Mouse (Mus musculus): ENCODE results near the gene Myo9b.
"Not testable (repeated sequence)": the region's sequence is repeated elsewhere in the genome, so short reads cannot be mapped to it uniquely, and the experiment has no call there.

The Myo9b gene

GRCm38 (mm10) chr8:71272286-71273150 is at the start of gene Myo9b, which contains the start of gene Haus8:
Myo9b (plus strand) TSS chr8:71272714.
Haus8 (minus strand) TSS chr8:71272934.
- DNase-seq = peak; percentile 98

GRCm38 (mm10) chr8:71224560-71224959 is 48.0 kb upstream of the Myo9b start:
- no peak for DNase-seq

- no peak for DNase-seq
Measured at GRCm38 (mm10) chr8:71242757-71243156, 29.8 kb upstream of the Myo9b start.

GRCm38 (mm10) chr8:71248203-71248602 is 24.3 kb upstream of the Myo9b start:
- no peak for DNase-seq

- DNase-seq = no peak
Measured at GRCm38 (mm10) chr8:71256545-71257232, 15.8 kb upstream of the Myo9b start.

- no peak for DNase-seq
Measured at GRCm38 (mm10) chr8:71261234-71261633, 11.3 kb upstream of the Myo9b start.

GRCm38 (mm10) chr8:71267690-71268089 is 4.8 kb upstream of the Myo9b start:
- no peak for DNase-seq

GRCm38 (mm10) chr8:71268286-71268685 is 4.2 kb upstream of the Myo9b start:
- not testable (repeated sequence) for DNase-seq

- no peak for DNase-seq
Measured at GRCm38 (mm10) chr8:71271630-71272029, 884 bp upstream of the Myo9b start.

GRCm38 (mm10) chr8:71273151-71273510 is 617 bp downstream of the Myo9b start:
- peak; percentile 55 to 67 for DNase-seq

GRCm38 (mm10) chr8:71274478-71274877 is 2.0 kb downstream of the Myo9b start:
- DNase-seq = no peak

- DNase-seq = no peak
Measured at GRCm38 (mm10) chr8:71276166-71276565, 3.7 kb downstream of the Myo9b start.

- DNase-seq = not testable (repeated sequence)
Measured at GRCm38 (mm10) chr8:71279409-71279808, 6.9 kb downstream of the Myo9b start.

GRCm38 (mm10) chr8:71281731-71282130 is 9.2 kb downstream of the Myo9b start:
- DNase-seq = not testable (repeated sequence)

- no peak for DNase-seq
Measured at GRCm38 (mm10) chr8:71282621-71283020, 10.1 kb downstream of the Myo9b start.

- DNase-seq = not testable (repeated sequence)
Measured at GRCm38 (mm10) chr8:71286223-71286622, 13.7 kb downstream of the Myo9b start.

- no peak for DNase-seq
Measured at GRCm38 (mm10) chr8:71288441-71288949, 16.0 kb downstream of the Myo9b start.

- DNase-seq = no peak
Measured at GRCm38 (mm10) chr8:71289098-71289497, 16.6 kb downstream of the Myo9b start.

- no peak for DNase-seq
Measured at GRCm38 (mm10) chr8:71290211-71290610, 17.7 kb downstream of the Myo9b start.

GRCm38 (mm10) chr8:71290911-71291310 is 18.4 kb downstream of the Myo9b start:
- DNase-seq = no peak

GRCm38 (mm10) chr8:71291351-71291750 is 18.8 kb downstream of the Myo9b start:
- DNase-seq = no peak

GRCm38 (mm10) chr8:71293930-71294329 is 21.4 kb downstream of the Myo9b start:
- DNase-seq = not testable (repeated sequence)

- no peak for DNase-seq
Measured at GRCm38 (mm10) chr8:71296188-71296621, 23.7 kb downstream of the Myo9b start.

GRCm38 (mm10) chr8:71296784-71297183 is 24.3 kb downstream of the Myo9b start:
- DNase-seq = no peak
